Mouse (Mus musculus) R1 (cell line): ENCODE measurements around the gene Krtap13.
"Not testable (repeated sequence)": the region's sequence is repeated elsewhere in the genome, so short reads cannot be mapped to it uniquely, and the experiment has no call there.

ENCODE experiments used
- DNase-seq: peaks from one replicate; pipeline ENCODE4 v3.0.0-alpha.2; 2018; ENCODE audit warnings: low read depth, low spot score

Krtap13 gene

GRCm38 (mm10) chr16:88751535-88751934 is at the start of gene Krtap13:
Gene Krtap13 (minus strand): TSS chr16:88751635.
- DNase-seq: not testable (repeated sequence)

GRCm38 (mm10) chr16:88786786-88787185 is 35.4 kb upstream of the Krtap13 start:
- DNase-seq: no peak

- no peak for DNase-seq
Observed at GRCm38 (mm10) chr16:88777596-88777995, 26.2 kb upstream of the Krtap13 start, which contains the start of gene Gm5965. Gene Gm5965 (plus strand): TSS chr16:88777896.

DNA sequence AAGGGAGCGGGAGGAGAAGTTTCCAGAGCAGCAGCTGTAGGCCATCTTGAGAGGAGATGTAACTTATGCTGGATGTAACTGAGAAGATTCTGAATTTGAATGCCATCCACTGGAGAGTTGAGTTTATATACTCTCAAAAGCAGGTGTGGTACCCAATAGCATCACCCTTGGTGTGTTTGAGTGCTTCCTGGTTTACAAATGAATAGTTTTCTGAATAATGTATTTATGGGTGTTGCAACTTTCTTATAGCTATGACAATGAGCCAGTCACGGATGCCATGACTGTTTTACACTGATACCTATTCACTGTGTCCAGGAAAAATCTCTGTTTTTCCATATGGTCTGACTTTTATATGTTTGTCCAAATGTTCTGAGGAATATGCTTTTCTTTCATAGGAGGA is 22.7 kb upstream of the Krtap13 start, which contains the start of gene 2310057N15Rik:
Gene 2310057N15Rik, minus strand, starts transcription at position 101 of the 400 bp plus-strand sequence.
- DNase-seq: no peak

DNA sequence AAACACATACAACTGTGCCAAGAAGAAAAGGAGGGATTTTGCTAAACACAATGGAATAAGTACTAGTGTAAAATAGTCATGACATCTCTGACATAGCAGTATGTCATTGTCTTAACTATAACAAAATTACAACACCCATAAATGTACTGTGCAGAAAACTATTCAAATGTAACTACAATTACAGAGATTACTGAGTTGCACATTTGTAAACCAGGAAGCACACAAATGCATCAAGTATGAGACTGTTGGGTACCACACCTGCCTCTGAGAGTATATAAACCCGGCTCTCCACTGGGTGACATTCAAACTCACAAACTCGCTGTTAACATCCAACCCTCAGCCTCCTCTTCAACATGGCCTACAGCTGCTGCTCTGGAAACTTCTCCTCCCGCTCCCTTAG is 7.1 kb upstream of the Krtap13 start, which contains the start of gene 2310034C09Rik:
Gene 2310034C09Rik, plus strand, starts transcription at position 301 of the 400 bp plus-strand sequence.
- DNase-seq: not testable (repeated sequence)

DNA sequence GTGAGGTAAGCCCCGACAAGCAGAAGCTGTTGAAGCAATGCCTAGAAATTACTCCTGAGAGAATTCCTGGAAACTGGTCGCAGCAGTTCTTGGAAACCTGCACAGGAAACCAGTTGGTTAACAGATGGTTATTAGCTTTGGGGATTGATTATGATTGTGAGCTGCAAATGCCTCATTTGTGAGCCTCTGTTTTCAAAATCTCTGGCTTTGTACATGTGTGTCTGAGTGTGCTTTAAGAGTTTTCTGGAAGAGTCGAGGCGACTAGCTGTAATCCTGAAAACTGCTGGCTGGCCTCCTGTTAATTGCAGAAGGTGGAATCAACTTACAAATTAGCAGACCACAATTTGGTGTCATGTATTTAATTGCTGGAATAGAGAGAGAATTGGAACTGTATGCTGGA is 3.5 kb downstream of the Krtap13 start:
- no peak for DNase-seq

DNA sequence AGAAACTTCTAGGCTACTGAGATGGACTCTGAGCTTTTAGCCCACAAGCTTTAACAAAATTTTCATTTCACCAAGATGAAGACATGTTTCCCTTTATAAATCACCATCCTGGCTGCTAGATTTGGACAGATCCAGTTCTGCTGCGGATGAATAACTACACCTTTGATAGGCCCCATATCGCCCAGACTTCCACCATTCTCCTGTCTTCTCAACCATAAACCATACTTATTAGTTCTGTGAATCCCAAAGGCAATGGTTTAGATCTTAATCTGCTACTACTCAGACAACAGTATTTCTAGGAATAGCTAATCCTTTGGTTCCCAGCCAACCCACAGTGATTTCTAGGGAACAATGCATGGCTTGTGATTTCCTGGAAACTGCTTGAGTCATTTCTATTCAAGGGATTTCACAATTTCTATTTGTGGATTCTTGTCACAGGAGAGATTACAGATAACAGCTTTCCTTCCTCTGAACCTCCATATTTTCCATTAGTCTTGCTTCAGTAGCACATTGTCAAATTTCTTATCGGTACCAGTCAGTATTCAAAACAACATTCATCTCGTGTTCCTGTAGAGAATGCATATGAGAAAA is 6.6 kb downstream of the Krtap13 start:
- DNase-seq: no peak

DNA sequence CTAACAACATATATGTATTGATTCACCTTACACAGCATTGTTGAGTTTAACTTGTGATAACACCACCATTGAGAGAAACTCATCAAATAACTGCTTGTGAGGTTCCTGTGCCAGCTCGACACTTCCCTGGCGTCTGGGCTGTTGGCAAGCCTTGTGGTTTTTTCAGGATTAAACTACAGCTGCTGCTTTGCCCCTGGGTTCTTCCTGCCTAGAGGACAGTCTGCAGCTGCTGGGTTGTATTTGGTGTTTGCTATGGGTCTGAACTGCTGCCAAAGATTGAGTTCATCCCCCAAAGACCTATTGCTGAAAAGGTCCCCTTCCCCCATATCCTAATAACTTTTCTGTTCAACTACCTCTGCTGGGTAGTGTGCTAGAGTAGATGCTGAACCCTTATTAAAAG is 16.0 kb downstream of the Krtap13 start:
- DNase-seq: no peak

DNA sequence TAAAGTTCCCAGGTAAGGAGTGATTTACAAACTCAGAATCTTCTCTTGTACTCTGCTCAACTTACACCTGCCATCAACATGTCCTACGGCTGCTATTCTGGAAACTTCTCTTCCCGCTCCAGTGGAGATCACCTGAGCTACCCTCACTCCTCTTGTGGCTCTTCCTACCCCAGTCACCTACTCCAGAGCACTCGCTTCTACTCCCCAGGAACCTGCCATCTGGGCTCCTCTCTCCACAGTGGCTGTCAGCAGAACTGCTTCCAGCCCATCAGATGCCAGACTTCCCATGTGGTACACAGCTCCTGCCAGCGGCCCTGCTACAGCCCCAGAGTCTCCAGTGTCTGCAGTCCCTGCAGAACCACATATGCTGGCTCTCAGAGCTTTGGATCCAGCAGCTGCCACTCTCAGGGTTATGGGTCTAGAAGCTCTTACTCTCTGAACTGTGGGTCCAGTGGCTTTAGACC is 22.6 kb downstream of the Krtap13 start, which contains the start of gene Krtap13-1:
Gene Krtap13-1, plus strand, starts transcription at position 51 of the 464 bp plus-strand sequence.
- no peak for DNase-seq

GRCm38 (mm10) chr16:88720031-88720430 is 31.4 kb downstream of the Krtap13 start:
- peak; percentile 85 for DNase-seq

DNA sequence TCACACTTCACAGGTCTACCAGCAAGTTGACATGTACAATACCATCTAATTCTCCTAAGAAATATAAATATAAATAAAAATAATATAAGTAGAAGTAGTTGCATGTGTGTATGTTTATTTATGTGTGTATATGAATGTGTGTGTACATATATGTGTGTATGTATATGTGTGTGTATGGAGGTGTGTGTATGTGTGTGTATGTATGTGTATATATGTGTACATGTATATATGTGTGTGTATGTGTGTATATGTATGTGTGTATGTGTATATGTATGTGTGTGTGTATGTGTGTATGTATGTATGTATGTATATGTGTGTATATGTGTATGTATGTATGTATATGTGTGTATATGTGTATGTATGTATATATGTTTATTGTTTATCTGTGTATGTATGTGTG is 34.9 kb downstream of the Krtap13 start:
- DNase-seq: no peak

DNA sequence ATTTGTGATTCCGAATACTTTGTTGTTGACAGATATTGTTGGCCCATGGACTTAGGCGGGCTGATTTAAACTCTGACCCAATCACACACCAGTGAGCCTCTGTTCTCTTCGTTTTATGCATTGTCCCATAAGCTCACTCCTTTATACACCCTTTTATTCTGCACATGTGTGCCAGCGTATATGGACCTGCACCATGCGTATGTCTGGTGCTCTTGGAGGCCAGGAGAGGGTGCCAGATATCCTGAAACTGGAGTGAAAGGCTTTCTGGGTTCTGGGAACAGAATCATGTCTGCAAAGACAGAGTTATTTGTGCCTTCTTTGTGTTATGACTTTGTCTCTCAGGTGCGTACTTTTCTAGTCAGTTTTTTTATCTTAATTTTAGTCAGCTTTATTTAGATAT is 40.2 kb downstream of the Krtap13 start:
- DNase-seq: peak; percentile 14

DNA sequence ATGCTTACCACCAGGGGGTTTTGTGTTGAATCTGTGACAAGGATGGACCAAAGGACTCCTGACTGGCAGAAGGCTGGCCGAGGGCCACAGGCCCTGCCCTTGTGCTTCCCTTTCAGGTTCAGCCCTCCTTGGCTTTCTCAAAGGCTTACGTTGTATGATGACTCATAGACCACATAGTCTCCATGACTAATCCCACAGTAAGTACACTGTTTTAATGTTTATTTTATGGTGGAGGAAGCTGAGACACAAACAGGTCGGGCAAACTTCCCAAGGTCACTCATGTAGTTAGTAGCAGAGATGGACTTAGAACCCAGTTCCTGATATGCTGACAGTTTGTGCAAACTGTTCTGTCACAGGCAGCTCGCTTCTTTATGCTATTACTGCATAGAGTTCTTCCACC is 40.7 kb downstream of the Krtap13 start:
- DNase-seq: no peak

DNA sequence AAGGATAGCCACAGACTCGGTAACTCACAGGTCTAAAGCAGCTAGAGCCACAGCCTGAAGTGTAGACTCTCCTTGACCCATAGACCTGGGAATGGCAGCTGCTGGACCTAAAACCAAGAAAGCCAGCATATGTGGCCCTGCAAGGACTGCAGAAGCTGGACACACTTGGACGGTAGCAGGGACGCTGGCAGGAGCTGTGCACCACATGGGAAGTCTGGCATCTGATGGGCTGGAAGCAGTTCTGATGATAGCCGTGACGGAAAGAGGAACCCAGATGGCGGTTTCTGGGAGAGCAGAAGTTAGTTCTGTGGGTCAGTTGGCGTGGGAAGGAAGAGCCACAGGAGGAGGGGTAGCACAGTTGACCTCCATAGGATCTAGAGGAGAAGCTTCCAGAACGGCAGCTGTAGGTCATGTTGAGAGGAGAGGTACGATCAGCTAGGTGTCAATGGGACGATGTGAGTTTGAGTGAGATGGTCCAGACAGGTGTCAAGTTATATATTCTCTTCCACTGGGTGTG is 43.9 kb downstream of the Krtap13 start, which contains the start of gene 2310061N02Rik:
Gene 2310061N02Rik, minus strand, starts transcription at position 467 of the 517 bp plus-strand sequence.
- DNase-seq: no peak

DNA sequence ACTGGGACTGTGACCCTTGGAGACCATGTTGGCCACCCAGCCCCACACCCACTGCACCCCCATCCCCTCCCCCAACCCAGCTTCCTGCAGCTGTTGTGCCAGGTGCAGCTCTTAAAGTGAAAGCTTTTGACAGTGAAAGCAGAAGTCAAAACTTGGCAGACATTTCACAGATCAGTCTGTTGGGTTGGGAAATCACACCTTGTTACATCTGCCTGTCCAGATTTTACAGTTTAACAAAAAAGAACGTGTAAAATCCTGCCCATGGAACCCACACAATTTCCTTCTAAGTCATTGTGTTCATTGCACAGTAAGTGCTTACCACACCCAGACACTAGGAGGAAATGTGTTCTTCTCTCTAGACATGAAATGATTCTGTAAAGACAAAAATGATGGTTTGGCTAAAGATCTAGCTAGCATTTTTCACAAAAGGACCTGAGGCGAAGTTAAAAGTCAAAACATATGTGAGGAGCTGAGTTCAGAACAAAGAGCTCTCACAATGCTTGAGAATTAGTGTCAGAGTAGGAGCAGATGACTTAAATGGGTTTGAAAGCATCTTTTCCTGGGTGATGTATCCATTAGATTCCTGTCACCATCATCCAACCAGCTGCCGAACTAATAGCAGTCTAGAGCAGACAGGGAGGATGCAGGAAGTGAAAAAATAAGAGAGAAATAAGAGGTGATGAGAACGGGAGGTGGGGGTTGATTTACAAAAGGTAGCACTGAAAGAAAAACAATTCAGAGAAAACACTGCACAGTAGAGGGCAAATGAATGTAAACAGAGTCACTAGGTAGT is 50.2 kb downstream of the Krtap13 start:
- DNase-seq: no peak
